Mouse (Mus musculus) neural tube, embryonic 13.5 days (tissue): ENCODE measurements around the gene Cort. TPM values are rescaled to one million over a fixed set of nuclear protein-coding genes. Genes with fewer than 3 reads are reported as not detected.
"Not testable (repeated sequence)": the region's sequence is repeated elsewhere in the genome, so short reads cannot be mapped to it uniquely, and the experiment has no call there.

Experiments used
- ATAC-seq: fragments of 200-750 bp; cut with Nextera tagmentation; 2 replicates; pipeline ENCODE4 v1.8.0; 2017; ENCODE audit warnings: low read depth, mild to moderate bottlenecking, moderate TSS enrichment, moderate library complexity
- H3K27ac ChIP-seq: fragments of 300-500 bp; sonication (generic); replicated peaks from 2 replicates; pipeline ENCODE4 v1.5.1; 2015; ENCODE audit warnings: moderate library complexity, mild to moderate bottlenecking, inconsistent platforms
- H3K27me3 ChIP-seq: fragments of 300-500 bp; sonication (generic); 2 replicates; pipeline ENCODE4 v1.6.1; 2015; ENCODE audit warnings: mild to moderate bottlenecking, inconsistent platforms
- H3K36me3 ChIP-seq: fragments of 300-500 bp; sonication (generic); 2 replicates; pipeline ENCODE4 v1.6.1; 2015; ENCODE audit warnings: mild to moderate bottlenecking, inconsistent platforms
- H3K4me1 ChIP-seq: fragments of 300-500 bp; sonication (generic); replicated peaks from 2 replicates; pipeline ENCODE4 v1.6.1; 2015; ENCODE audit warnings: inconsistent platforms
- H3K4me2 ChIP-seq: fragments of 300-500 bp; sonication (generic); 2 replicates; pipeline ENCODE4 v1.6.1; 2015; ENCODE audit warnings: inconsistent platforms, mild to moderate bottlenecking, moderate library complexity
- H3K4me3 ChIP-seq: fragments of 300-500 bp; sonication (generic); 2 replicates; pipeline ENCODE4 v1.5.1; 2015; ENCODE audit warnings: mild to moderate bottlenecking, inconsistent platforms
- H3K9ac ChIP-seq: fragments of 300-500 bp; sonication (generic); 2 replicates; pipeline ENCODE4 v1.6.1; 2015; ENCODE audit warnings: moderate library complexity, mild to moderate bottlenecking, inconsistent platforms
- H3K9me3 ChIP-seq: fragments of 300-500 bp; sonication (generic); 2 replicates; pipeline ENCODE4 v1.6.1; 2016; ENCODE audit warnings: inconsistent platforms
- WGBS: fragments of 180-500 bp; shearing (Covaris S2); methylation state at CpG from one replicate; pipeline ENCODE4 v1.1.7; 2015; 5-methylcytosine and 5-hydroxymethylcytosine counted together
- polyA plus RNA-seq: library from polyadenylated mRNA; unstranded; fragments of >200 nt; fragmentation: Nextera tagmentation; extraction: Ambion mirVana; gene quantifications from 2 replicates; pipeline ENCODE4 v1.2.1, GENCODE M21; 2015

Gene Cort
- polyA plus RNA-seq = not detected in 2 replicates

DNA sequence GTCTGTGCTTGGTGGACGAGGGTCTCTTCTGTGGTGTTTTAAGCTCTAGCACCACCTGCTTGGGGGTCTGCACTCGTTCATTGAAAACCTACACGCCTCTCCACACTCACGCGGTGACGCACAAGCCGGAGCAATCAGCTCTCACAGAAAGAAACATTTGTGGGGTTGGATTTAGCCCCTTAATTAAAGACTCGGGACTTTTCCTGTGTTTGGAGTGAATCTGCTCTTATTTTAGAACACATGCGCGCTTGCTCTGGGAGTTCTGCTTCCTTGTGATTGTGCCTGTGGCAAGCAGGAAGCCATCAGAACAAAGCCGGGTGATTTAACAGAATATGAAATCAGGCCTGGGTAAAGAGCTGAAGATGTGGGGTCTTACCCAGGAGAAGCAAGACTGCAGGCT is at the start of gene Cort:
Cort (minus strand) TSS at position 101 of the 400 bp plus-strand sequence.
- 91% methylated on average over 11 of the region's 11 CpGs for WGBS

DNA sequence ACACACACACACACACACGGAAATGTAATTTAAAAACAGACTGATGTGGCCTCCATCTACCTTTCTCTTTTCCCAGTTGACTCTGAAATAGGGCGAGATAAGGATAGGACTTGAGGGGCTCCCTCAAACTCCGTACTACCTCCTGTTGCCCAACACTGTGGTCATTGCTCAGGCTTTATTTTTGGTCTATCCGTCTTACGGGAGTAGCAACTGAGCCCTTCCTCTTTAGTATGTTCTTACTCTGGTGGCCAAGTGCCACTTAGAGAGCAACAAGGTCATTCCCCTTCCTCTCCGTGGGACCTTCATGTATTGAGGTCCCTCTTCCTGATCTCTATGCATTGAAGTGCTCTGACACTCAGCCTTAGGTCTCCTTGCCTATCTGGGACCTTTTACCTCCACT is 47.1 kb upstream of the Cort start:
- Histone ChIP-seq H3K4me2 (no peak overlapping the region), H3K4me3 (no peak overlapping the region)
- 91% methylated on average over 6 of the region's 6 CpGs for WGBS

More for the DNA sequence above, at the start of gene Cort:
- peaks cover 26% of the 10 kb centered on the region for H3K36me3 ChIP-seq
- no peaks in the 10 kb centered on the region for H3K4me1 ChIP-seq
- no peak within 1 kb of the TSS for H3K4me2 ChIP-seq
- H3K9ac ChIP-seq = no peak within 1 kb of the TSS
- H3K27me3 ChIP-seq = no peaks in the 10 kb centered on the region
- no peak for ATAC-seq
- no peak within 1 kb of the TSS for H3K27ac ChIP-seq
- no peaks in the 10 kb centered on the region for H3K9me3 ChIP-seq
- H3K4me3 ChIP-seq = no peak within 1 kb of the TSS

GRCm38 (mm10) chr4:149172666-149173065 is 46.1 kb upstream of the Cort start:
- no peak overlapping the region for H3K4me3 ChIP-seq
- H3K4me2 ChIP-seq = no peak overlapping the region
- ATAC-seq = 0 out of 2 replicates have a peak, but pooled peaks have one; percentile 20
- no peaks in the 10 kb centered on the region for H3K27me3 ChIP-seq
- peaks cover 15% of the 10 kb centered on the region; the same call in 1 of the 2 replicates for H3K4me1 ChIP-seq
- WGBS = 62% methylated on average over 2 of the region's 2 CpGs
- no peaks in the 10 kb centered on the region for H3K9me3 ChIP-seq
- H3K27ac ChIP-seq = peak overlapping the region; percentile 34
- no peak overlapping the region for H3K9ac ChIP-seq
- peaks cover 28% of the 10 kb centered on the region for H3K36me3 ChIP-seq

More for the DNA sequence above, 47.1 kb upstream of the Cort start:
- no peak for ATAC-seq
- peaks cover 15% of the 10 kb centered on the region; the same call in 1 of the 2 replicates for H3K4me1 ChIP-seq
- H3K27me3 ChIP-seq = no peaks in the 10 kb centered on the region
- no peak overlapping the region for H3K9ac ChIP-seq
- no peaks in the 10 kb centered on the region for H3K9me3 ChIP-seq
- H3K27ac ChIP-seq = no peak overlapping the region
- H3K36me3 ChIP-seq = peaks cover 35% of the 10 kb centered on the region

GRCm38 (mm10) chr4:149172083-149172482 is 45.5 kb upstream of the Cort start:
- Histone ChIP-seq H3K4me1 (peaks cover 21% of the 10 kb centered on the region; the same call in 1 of the 2 replicates), H3K9me3 (no peaks in the 10 kb centered on the region), H3K4me3 (no peak overlapping the region), H3K27ac (peak overlapping the region; percentile 34), H3K4me2 (no peak overlapping the region), H3K9ac (no peak overlapping the region), H3K27me3 (no peaks in the 10 kb centered on the region), H3K36me3 (peaks cover 24% of the 10 kb centered on the region)
- WGBS = 92% methylated on average over 5 of the region's 5 CpGs
- no peak for ATAC-seq

DNA sequence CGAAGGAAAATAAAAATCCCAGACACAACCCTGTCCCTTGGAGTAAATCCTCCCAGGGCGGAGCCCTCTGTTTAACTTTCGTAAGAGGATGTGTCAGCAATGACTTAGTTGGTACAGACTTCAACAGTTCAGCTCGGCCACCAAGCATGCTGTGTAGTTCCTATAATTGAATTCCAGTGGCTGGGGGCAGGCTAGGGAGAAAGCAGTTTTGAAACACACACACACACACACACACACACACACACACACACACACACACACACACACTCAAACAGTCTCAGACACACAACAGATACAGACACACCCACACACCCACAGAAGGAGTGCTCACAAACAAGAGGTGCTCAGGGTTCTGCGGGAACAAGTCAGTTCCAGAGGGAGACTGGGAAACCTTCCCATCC is 45.0 kb upstream of the Cort start:
- no peak overlapping the region for H3K9ac ChIP-seq

GRCm38 (mm10) chr4:149170394-149170931 is 43.9 kb upstream of the Cort start:
- H3K4me1 ChIP-seq = peaks cover 28% of the 10 kb centered on the region
- 77% methylated on average over 7 of the region's 7 CpGs for WGBS
- no peak overlapping the region for H3K27ac ChIP-seq
- H3K9me3 ChIP-seq = no peaks in the 10 kb centered on the region
- ATAC-seq = no peak
- H3K36me3 ChIP-seq = peaks cover 12% of the 10 kb centered on the region
- no peaks in the 10 kb centered on the region for H3K27me3 ChIP-seq
- no peak overlapping the region for H3K4me3 ChIP-seq
- H3K4me2 ChIP-seq = no peak overlapping the region
- H3K9ac ChIP-seq = no peak overlapping the region

More for the DNA sequence above, 45.0 kb upstream of the Cort start:
- Histone ChIP-seq H3K9me3 (no peaks in the 10 kb centered on the region), H3K27ac (no peak overlapping the region), H3K4me1 (peaks cover 22% of the 10 kb centered on the region; the same call in 1 of the 2 replicates), H3K36me3 (peaks cover 20% of the 10 kb centered on the region), H3K27me3 (no peaks in the 10 kb centered on the region), H3K4me3 (no peak overlapping the region), H3K4me2 (no peak overlapping the region)
- no peak for ATAC-seq
- WGBS = 79% methylated on average over 5 of the region's 5 CpGs

GRCm38 (mm10) chr4:149169926-149170325 is 43.4 kb upstream of the Cort start:
- not testable (repeated sequence) for H3K4me3 ChIP-seq, H3K27me3 ChIP-seq, H3K9me3 ChIP-seq, H3K4me2 ChIP-seq, H3K27ac ChIP-seq, ATAC-seq, H3K36me3 ChIP-seq, H3K9ac ChIP-seq
- H3K4me1 ChIP-seq = peaks cover 33% of the 10 kb centered on the region
- WGBS = 82% methylated on average over 7 of the region's 8 CpGs

- no peak for ATAC-seq
- Histone ChIP-seq H3K4me1 (peaks cover 46% of the 10 kb centered on the region), H3K4me3 (no peak overlapping the region), H3K4me2 (peak overlapping the region; percentile 96; the same call in 1 of the 2 replicates), H3K9ac (no peak overlapping the region), H3K36me3 (peaks cover 23% of the 10 kb centered on the region), H3K9me3 (no peaks in the 10 kb centered on the region), H3K27ac (no peak overlapping the region), H3K27me3 (no peaks in the 10 kb centered on the region)
- 65% methylated on average over 2 of the region's 2 CpGs for WGBS
Measured at GRCm38 (mm10) chr4:149168016-149168415, 41.5 kb upstream of the Cort start.

DNA sequence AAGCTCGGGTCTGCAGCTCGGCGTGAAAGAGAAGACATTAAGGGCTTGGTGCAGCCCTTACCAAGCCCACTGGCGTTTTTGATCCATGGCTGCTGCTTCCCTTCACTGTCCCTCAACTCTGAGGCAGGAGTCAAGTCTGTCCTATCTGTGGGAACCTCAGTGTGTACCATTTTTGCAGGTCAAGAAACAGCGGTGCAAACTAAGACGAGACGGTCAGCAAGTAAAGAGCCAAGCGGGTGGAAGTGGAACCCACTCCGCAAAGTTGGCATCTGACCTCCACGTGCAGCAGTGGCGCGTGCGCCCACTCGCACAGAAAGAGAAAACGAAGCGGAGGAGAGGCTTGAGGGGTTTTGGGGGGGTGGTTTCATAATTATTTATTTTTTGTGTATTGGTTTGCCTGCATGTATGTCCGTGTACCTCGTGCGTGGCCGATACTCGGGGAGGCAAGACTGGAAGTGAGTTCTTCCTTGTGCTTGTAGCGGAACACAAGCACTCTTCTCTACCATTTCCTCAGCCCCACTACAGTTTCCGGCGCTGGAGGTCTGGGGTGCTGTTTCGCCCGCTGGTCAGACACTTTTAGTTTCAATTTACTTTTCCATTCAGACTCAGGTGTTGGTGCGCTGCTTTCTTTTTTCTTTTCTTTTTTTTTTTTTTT is 40.5 kb upstream of the Cort start:
- peak overlapping the region; percentile 71 for H3K27ac ChIP-seq
- H3K9me3 ChIP-seq = no peaks in the 10 kb centered on the region
- under 1% methylated on average over 27 of the region's 27 CpGs for WGBS

GRCm38 (mm10) chr4:149166215-149166946 is 39.8 kb upstream of the Cort start, which contains the start of gene Pgd:
Pgd (minus strand) TSS chr4:149166771.
- peak within 1 kb of the TSS; percentile 63 for H3K4me3 ChIP-seq
- no peaks in the 10 kb centered on the region for H3K27me3 ChIP-seq
- no peaks in the 10 kb centered on the region for H3K9me3 ChIP-seq
- peak within 1 kb of the TSS; percentile 96 for H3K4me2 ChIP-seq
- peaks cover 33% of the 10 kb centered on the region for H3K36me3 ChIP-seq
- ATAC-seq = peak; percentile 99
- peaks cover 37% of the 10 kb centered on the region for H3K4me1 ChIP-seq
- WGBS = under 1% methylated on average over 57 of the region's 59 CpGs
- peak within 1 kb of the TSS; percentile 77 for H3K27ac ChIP-seq
- H3K9ac ChIP-seq = peak within 1 kb of the TSS; percentile 85

More for the DNA sequence above, 40.5 kb upstream of the Cort start:
- H3K4me3 ChIP-seq = peak overlapping the region; percentile 63
- peaks cover 38% of the 10 kb centered on the region for H3K4me1 ChIP-seq
- H3K36me3 ChIP-seq = peaks cover 30% of the 10 kb centered on the region
- H3K9ac ChIP-seq = peak overlapping the region; percentile 85
- H3K27me3 ChIP-seq = no peaks in the 10 kb centered on the region
- peak overlapping the region; percentile 96 for H3K4me2 ChIP-seq
- ATAC-seq = peak; percentile 55

DNA sequence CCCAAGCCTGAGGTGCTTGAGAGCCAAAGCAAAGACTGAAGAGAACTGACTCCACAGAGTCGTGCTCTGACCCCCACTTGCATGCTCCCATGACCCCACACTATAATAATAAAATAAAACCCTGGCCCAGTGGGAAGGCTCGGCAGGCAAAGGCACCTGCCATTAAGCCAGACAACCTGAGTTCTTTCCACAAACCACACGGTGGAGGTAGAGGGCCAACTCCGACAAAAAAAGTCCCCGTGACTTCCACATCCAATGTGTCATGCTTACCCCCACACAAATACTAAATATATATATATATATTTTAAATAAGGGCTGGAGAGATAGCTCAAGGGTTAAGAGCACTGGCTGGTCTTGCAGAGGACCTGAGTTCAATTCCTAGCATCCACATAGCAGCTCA is 37.6 kb upstream of the Cort start:
- no peak overlapping the region for H3K4me3 ChIP-seq
- H3K4me1 ChIP-seq = peaks cover 37% of the 10 kb centered on the region
- no peak for ATAC-seq
- H3K27me3 ChIP-seq = no peaks in the 10 kb centered on the region
- H3K9me3 ChIP-seq = no peaks in the 10 kb centered on the region
- no peak overlapping the region for H3K4me2 ChIP-seq
- no peak overlapping the region for H3K27ac ChIP-seq
- H3K36me3 ChIP-seq = peaks cover 56% of the 10 kb centered on the region
- 53% methylated on average over 5 of the region's 5 CpGs for WGBS
- no peak overlapping the region for H3K9ac ChIP-seq

- Histone ChIP-seq H3K4me2 (no peak overlapping the region), H3K4me1 (peaks cover 37% of the 10 kb centered on the region), H3K4me3 (no peak overlapping the region), H3K27me3 (no peaks in the 10 kb centered on the region), H3K36me3 (peaks cover 65% of the 10 kb centered on the region), H3K9me3 (no peaks in the 10 kb centered on the region), H3K27ac (no peak overlapping the region), H3K9ac (no peak overlapping the region)
- no peak for ATAC-seq
- WGBS = 76% methylated on average over 1 of the region's 1 CpGs
Measured at GRCm38 (mm10) chr4:149163196-149163595, 36.6 kb upstream of the Cort start.
